Mouse (Mus musculus): Measurements from ENCODE around the gene Midn.
"Not testable (repeated sequence)": the region's sequence is repeated elsewhere in the genome, so short reads cannot be mapped to it uniquely, and the experiment has no call there.

Midn gene

DNA sequence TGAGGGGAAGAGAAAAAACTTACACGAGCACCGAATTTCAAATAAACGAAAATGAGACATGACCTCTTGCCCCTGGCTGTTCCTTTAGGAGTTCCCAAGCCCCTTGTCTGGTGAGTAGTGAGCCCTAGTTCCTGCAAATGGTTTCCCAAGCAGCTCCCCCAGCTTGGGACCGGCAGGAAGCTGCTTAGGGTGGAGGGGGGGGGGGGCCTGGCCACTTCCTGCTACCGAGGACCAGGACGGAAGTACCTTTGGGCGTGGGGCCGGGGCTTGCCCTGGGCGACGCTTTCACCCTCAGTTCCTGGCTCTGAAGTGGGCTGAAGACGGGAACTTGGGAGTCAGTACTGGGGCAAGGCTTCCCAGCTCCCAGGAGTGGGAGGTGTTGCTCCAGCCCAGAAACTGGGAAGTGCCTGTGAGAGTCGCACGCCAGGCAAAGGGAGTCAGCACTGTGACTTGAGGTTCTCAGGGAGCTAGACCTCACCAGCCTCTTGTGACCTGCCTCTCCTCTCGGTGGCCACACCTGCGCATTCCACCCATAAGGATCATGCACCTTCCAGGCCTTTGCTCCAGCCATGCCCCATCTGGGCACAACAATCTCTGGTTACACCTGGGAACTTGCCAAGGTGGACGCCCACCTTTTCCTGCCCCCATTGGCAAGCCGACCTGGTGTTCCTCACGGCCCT lies 10.4 kb downstream of the Midn start:
- DNase-seq (ENCODE audit: low read depth, low spot score), result no peak

- DNase-seq (ENCODE audit: low read depth, low spot score), result no peak
Observed at GRCm38 (mm10) chr10:80159021-80159560, 11.0 kb downstream of the Midn start.

- DNase-seq (ENCODE audit: low read depth, low spot score), result peak; percentile 94
Observed at GRCm38 (mm10) chr10:80159561-80160454, 11.7 kb downstream of the Midn start.

DNA sequence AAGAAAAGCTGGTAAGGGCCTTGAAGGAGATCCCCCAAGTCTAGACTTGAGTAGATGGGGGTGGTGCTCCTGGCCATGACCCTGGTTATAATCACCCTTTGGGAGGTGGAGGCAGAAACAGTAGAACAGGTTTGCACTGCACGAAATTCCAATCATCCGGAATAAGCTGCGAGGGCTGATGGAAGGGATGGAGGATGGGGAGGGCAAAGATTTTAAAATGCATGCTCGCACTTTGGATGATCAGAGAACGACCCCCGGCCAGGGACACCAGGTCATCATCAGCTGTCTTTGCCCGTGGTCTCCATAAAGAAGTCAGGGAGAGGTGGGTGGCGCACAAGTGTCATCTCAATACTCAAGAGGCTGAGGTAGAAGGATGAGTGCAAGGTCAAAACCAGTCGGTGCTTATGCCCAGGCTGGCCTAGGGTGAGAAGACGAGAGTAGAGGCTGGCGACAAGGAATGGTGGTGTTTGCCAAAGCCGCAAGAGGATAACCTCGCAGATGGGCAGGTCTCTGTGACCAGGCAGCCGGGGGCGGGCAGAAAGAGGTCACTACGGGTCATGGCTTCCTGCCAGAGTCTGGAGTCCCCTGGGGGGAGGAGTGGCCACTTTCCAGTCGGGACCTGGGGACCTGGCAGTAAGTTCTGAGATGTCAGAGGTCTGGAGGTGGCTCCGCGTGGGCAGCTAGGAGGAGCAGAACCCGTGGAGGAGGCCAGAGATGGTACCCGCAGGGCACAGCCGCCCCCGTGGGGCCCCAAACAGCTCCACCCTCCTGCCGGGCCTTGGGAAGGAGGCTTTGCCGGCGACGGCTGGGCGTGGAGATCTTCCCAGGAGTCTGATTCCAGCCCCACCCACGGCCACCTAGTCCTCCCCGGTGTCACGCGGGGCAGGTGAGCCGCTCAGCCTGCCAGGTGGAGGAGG lies 12.6 kb downstream of the Midn start:
- peak; percentile 71 for DNase-seq (ENCODE audit: low read depth, low spot score)

- DNase-seq (ENCODE audit: low read depth, low spot score), result no peak
Observed at GRCm38 (mm10) chr10:80161522-80162242, 13.6 kb downstream of the Midn start.

GRCm38 (mm10) chr10:80162243-80162608 lies 14.2 kb downstream of the Midn start:
- DNase-seq (ENCODE audit: low read depth, low spot score), result no peak

GRCm38 (mm10) chr10:80162716-80163299 lies 14.7 kb downstream of the Midn start:
- no peak for DNase-seq (ENCODE audit: low read depth, low spot score)

- DNase-seq (ENCODE audit: low read depth, low spot score), result no peak
Observed at GRCm38 (mm10) chr10:80163721-80164120, 15.6 kb downstream of the Midn start.

DNA sequence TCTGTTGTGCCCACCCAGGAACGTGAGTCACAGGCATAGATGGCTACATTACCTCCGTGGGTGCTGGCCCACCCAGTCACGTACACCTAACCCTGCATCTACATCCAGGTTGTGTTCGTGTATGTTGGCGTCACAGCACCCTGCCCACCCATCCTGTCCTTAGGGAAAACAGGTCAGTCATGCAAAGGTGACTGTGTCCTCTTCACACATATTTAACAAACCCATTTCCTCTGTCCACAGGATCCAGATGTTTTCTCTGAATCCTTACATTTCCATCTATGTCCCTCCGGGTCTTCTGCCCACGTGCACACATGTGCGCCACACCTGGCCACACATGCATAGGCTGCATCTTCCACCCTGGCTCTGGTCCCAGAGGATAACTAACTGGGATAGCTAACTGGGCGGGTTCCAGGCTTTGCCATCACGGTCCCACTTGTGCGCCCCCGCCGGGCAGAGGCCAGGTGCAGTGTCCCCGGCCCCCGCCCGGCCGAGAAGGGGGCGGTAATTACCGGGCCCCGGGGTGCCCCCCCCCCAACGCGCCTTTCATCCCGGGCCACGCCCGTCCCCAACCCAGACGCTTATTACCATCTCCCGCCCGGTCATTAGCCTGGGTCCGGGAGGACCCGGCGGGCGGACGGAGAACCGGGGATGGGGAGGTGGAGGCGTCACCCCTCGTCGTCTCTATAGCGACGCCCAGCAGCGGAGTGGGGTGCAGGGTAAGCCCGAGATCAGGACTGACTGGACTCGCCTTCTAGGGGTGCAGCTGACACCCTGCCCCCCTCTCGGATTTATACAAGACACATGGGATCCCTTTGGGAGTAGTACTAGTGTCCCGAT lies 16.3 kb downstream of the Midn start:
- DNase-seq (ENCODE audit: low read depth, low spot score), result no peak

DNA sequence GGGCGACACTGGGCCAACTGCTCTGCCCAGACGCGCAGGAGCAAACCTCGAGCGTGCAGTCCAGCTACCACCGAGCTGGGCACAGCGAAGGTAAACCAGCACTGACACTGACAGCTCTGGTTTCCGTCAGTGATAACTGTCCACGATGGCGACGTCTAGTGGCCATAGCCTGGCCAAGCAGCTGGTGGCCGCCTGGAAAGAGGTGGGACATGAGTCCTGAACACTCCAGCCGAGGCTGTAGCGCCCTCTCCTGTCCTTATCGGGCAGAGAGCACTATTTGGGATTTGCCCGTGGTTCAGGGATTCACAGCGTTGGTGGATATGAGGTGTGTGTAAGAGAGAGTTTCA lies 16.9 kb downstream of the Midn start:
- peak; percentile 94 for DNase-seq (ENCODE audit: low read depth, low spot score)

DNA sequence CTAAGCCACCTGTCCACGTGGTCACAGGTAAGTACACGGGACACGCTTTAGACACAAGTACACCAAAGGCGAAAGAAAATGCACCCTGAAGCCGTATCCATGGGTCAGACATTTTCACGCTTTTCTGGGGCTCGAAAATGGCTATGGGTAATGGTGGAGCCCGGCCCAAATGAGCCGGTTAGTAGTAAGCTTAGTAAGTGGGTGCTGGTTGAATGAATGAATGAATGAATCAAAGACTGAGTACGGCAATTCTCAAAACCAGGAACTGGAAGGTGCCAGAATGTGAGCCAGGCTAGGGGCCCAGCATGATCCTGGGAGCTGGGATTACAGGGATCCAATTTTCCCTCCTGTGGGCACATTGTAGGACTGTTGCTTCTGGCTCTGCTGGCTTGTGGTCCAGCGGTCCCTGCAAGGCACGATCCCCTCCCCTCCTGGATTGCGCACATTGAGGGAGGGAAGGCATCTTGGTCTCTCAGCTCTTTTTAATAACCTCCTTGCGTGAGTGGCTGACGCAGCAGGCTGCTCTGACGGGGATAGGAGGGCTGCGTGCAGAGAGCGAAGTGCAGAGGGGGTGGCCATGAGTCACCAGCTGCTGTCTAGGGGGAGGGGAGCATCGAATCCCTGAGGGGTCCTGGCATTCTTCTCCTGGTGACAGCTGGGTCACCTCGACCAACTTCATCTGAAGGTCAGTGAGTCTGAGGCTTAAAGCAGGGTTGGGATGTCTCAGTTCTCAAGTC lies 17.5 kb downstream of the Midn start, which contains the start of gene Cirbp:
Gene Cirbp (plus strand): TSS at position 594 of the 737 bp plus-strand sequence.
- DNase-seq (ENCODE audit: low read depth, low spot score), result no peak

DNA sequence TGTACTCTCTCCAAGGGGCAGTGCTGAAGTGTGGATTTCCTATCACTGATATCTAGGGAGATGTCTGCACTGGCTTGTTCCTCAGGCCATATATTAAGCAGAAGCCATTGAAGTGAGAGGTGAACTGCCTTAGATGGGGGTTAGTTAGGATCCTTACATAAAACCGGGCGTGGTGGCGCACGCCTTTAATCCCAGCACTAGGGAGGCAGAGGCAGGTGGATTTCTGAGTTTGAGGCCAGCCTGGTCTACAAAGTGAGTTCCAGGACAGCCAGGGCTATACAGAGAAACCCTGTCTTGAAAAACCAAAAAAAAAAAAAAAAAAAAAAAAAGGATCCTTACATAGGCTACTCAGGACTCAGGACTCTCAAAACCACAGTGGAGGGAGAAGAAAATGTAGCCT lies 18.1 kb downstream of the Midn start:
- DNase-seq (ENCODE audit: low read depth, low spot score), result not testable (repeated sequence)

- DNase-seq (ENCODE audit: low read depth, low spot score), result peak; percentile 98
Observed at GRCm38 (mm10) chr10:80167460-80168037, 19.5 kb downstream of the Midn start.

DNA sequence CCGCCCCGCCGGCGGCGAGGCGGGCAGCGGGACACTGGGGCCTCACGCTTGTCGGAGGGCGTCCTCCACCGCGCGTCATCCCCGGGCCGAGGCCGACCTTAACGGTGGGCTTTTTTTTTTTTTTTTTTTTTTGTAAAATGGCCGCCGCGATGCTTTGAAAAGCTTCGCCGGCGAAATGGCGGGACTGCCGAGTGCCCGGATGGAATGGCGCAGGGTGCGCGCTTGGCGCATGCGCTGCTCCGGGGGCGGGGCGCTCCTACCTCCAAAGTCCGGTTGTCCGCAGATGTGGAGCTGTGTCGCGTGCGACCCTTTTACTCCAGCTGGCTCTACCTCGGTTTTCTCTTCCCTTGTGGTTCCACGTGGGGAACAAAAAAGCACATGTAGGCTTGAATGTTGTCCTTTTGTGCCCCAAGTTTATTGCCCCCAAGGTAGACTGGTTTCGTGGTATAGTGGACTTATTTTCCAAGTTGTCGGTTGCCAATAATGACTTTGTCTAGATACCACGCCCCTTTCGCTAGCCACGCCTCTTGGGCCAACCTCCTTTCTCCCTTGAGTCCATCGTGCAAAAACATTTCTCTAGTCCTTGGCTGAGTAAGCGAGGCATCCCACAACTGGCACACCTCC lies 20.1 kb downstream of the Midn start:
- DNase-seq (ENCODE audit: low read depth, low spot score), result peak; percentile 81

DNA sequence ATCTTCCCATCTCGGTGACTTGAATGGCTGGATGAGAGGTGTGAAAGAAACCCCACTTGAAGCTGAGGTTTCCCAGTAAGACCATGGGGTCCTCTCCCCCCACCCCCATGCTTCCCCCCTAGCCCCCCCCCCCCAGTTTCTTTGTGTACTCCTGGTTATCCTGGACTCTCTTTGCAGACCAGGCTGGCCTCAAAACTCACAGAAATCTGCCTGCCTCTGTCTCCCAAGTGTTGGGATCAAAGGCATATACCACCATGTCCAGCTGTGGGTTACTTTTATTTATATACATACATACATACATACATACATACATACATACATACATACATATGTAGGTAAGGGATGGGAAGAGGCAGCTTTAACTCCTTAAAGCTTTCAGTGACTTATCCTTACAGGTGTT lies 21.0 kb downstream of the Midn start:
- DNase-seq (ENCODE audit: low read depth, low spot score), result no peak

DNA sequence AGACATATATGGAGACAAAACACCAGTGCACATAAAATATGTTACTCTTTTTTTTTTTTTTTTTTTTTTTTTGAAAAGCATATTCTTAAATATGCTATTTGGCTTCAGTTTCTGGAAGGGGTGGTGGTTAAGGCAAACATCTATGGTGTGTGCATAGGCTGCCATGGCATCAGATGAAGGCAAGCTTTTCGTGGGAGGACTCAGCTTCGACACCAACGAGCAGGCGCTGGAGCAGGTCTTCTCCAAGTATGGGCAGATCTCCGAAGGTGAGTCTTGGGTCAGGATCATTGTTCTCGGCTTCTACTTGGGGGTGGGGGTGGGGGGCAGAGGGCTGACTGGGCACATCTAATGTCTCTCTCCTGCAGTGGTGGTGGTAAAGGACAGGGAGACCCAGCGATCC lies 21.6 kb downstream of the Midn start:
- DNase-seq (ENCODE audit: low read depth, low spot score), result no peak

GRCm38 (mm10) chr10:80170052-80170451 lies 22.0 kb downstream of the Midn start:
- no peak for DNase-seq (ENCODE audit: low read depth, low spot score)

- DNase-seq (ENCODE audit: low read depth, low spot score), result no peak
Observed at GRCm38 (mm10) chr10:80170601-80171021, 22.5 kb downstream of the Midn start.
